Mouse (Mus musculus): ENCODE measurements around the gene Lhfpl2. TPM values are rescaled to one million over a fixed set of nuclear protein-coding genes. Genes with fewer than 3 reads are reported as not detected.

Lhfpl2 gene
- polyA plus RNA-seq, 1 experiment = 35.7 TPM

GRCm38 (mm10) chr13:94211236-94212119, 153.9 kb downstream of the Lhfpl2 start:
- no peak overlapping the region for H3ac ChIP-seq (ENCODE audit: control insufficient read depth, insufficient read length)
- no peaks in the 10 kb centered on the region for H3K36me3 ChIP-seq (ENCODE audit: control insufficient read depth, insufficient read depth)
- H3K27me3 ChIP-seq (ENCODE audit: control insufficient read depth, insufficient read depth, insufficient read length) = no peaks in the 10 kb centered on the region
- H3K79me2 ChIP-seq (ENCODE audit: control insufficient read depth, insufficient read depth) = no peaks in the 10 kb centered on the region
- H3K4me3 ChIP-seq = no peak overlapping the region
- no peak overlapping the region for H3K4me2 ChIP-seq (ENCODE audit: low read depth)
- TF ChIP-seq E2F4 (IDR thresholded peaks at IDR 0.05; ENCODE audit: insufficient read depth) = no peak
- TF ChIP-seq POLR2A (IDR thresholded peaks at IDR 0.05; ENCODE audit: insufficient read length, low read depth) = no peak
- no peak for TF ChIP-seq MAX (IDR thresholded peaks at IDR 0.05; ENCODE audit: low read depth)
- no peak for TF ChIP-seq TCF12 (IDR thresholded peaks at IDR 0.05; ENCODE audit: insufficient read depth, poor library complexity, severe bottlenecking)
- TF ChIP-seq REST (IDR thresholded peaks at IDR 0.05; ENCODE audit: insufficient read depth, insufficient read length) = no peak
- TF ChIP-seq POLR2AphosphoS2 (IDR thresholded peaks at IDR 0.05; ENCODE audit: insufficient read length, low read depth) = no peak
- no peak for TF ChIP-seq SRF (IDR thresholded peaks at IDR 0.05; ENCODE audit: control insufficient read depth, insufficient read length, low read depth)
- no peak for TF ChIP-seq MYOG (IDR thresholded peaks at IDR 0.05; ENCODE audit: control insufficient read depth in 1 of 3, insufficient read depth in 1 of 3, insufficient read length in 2 of 3, low read depth in 2 of 3)
- no peak for TF ChIP-seq MYOD1 (IDR thresholded peaks at IDR 0.05; ENCODE audit: control insufficient read depth in 1 of 3, insufficient read length in 2 of 3, low read depth in 2 of 3)
- no peak for TF ChIP-seq USF1 (IDR thresholded peaks at IDR 0.05; ENCODE audit: low read depth)
- no peak for TF ChIP-seq TCF3 (IDR thresholded peaks at IDR 0.05; ENCODE audit: insufficient read length, low read depth)
- no peak for TF ChIP-seq CEBPB (IDR thresholded peaks at IDR 0.05; ENCODE audit: insufficient read depth, poor library complexity, severe bottlenecking)

DNA sequence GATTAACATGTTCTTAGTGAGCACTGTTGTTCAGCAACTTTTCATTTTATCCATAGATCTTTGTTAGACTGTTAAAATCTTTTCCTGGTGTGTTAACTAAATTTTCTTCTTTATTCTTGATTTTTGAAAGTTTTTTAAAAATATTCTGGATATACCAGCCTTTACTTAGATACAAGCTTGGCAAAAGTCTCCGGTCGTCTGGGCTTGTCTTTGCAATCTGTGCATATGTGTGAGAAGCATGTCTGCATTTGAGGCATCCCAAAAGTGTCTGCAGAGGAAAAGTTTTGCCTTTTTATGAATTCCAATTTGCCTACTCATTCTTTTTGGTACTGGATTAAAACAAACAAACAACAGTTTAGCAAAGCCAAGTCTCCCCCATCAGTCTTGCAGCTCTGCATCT, 154.6 kb downstream of the Lhfpl2 start:
- Histone ChIP-seq H3K27me3 (ENCODE audit: control insufficient read depth, insufficient read depth, insufficient read length) (no peaks in the 10 kb centered on the region), H3K4me2 (ENCODE audit: low read depth) (no peak overlapping the region), H3K4me3 (no peak overlapping the region), H3ac (ENCODE audit: control insufficient read depth, insufficient read length) (no peak overlapping the region), H3K79me2 (ENCODE audit: control insufficient read depth, insufficient read depth) (no peaks in the 10 kb centered on the region), H3K36me3 (ENCODE audit: control insufficient read depth, insufficient read depth) (no peaks in the 10 kb centered on the region)
- TF ChIP-seq MAX (IDR thresholded peaks at IDR 0.05; ENCODE audit: low read depth) (no peak), SRF (IDR thresholded peaks at IDR 0.05; ENCODE audit: control insufficient read depth, insufficient read length, low read depth) (no peak), POLR2A (IDR thresholded peaks at IDR 0.05; ENCODE audit: insufficient read length, low read depth) (no peak), USF1 (IDR thresholded peaks at IDR 0.05; ENCODE audit: low read depth) (no peak), TCF3 (IDR thresholded peaks at IDR 0.05; ENCODE audit: insufficient read length, low read depth) (no peak)

- TF ChIP-seq REST (IDR thresholded peaks at IDR 0.05; ENCODE audit: insufficient read depth, insufficient read length) = no peak
- TF ChIP-seq CEBPB (IDR thresholded peaks at IDR 0.05; ENCODE audit: insufficient read depth, poor library complexity, severe bottlenecking) = no peak
- no peak for TF ChIP-seq USF1 (IDR thresholded peaks at IDR 0.05; ENCODE audit: low read depth)
- TF ChIP-seq MYOG (IDR thresholded peaks at IDR 0.05; ENCODE audit: control insufficient read depth in 1 of 3, insufficient read depth in 1 of 3, insufficient read length in 2 of 3, low read depth in 2 of 3) = no peak
- no peak for TF ChIP-seq TCF3 (IDR thresholded peaks at IDR 0.05; ENCODE audit: insufficient read length, low read depth)
- no peak for TF ChIP-seq E2F4 (IDR thresholded peaks at IDR 0.05; ENCODE audit: insufficient read depth)
- no peak for TF ChIP-seq MYOD1 (IDR thresholded peaks at IDR 0.05; ENCODE audit: control insufficient read depth in 1 of 3, insufficient read length in 2 of 3, low read depth in 2 of 3)
- TF ChIP-seq SRF (IDR thresholded peaks at IDR 0.05; ENCODE audit: control insufficient read depth, insufficient read length, low read depth) = no peak
- no peak overlapping the region for H3ac ChIP-seq (ENCODE audit: control insufficient read depth, insufficient read length)
- no peaks in the 10 kb centered on the region for H3K27me3 ChIP-seq (ENCODE audit: control insufficient read depth, insufficient read depth, insufficient read length)
- H3K79me2 ChIP-seq (ENCODE audit: control insufficient read depth, insufficient read depth) = no peaks in the 10 kb centered on the region
- H3K4me3 ChIP-seq = no peak overlapping the region
- no peak overlapping the region for H3K4me2 ChIP-seq (ENCODE audit: low read depth)
- H3K36me3 ChIP-seq (ENCODE audit: control insufficient read depth, insufficient read depth) = no peaks in the 10 kb centered on the region
Observed at GRCm38 (mm10) chr13:94212716-94213115, 155.1 kb downstream of the Lhfpl2 start.

DNA sequence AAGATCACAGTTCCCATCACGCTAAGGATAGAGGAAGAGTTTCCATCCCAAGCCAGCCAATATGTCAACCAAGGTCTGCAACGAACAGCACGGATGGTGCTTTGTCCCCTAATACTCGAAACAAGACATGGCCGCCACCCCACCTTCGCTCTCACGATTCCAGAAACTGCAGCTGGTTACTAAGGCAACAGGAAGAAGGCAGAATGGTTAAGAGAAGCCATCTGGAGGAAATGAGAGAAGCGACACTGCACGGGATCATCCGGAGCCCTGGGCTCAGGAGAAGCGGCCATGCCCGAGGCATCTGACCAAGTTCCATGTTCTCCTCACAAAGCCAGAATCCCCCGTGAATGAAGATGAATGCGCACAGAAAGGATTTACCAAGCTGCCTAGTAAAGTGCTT, 166.0 kb downstream of the Lhfpl2 start:
- H3K36me3 ChIP-seq (ENCODE audit: control insufficient read depth, insufficient read depth) = no peaks in the 10 kb centered on the region
- no peak for TF ChIP-seq MAX (IDR thresholded peaks at IDR 0.05; ENCODE audit: low read depth)
- no peak for TF ChIP-seq MYOG (IDR thresholded peaks at IDR 0.05; ENCODE audit: control insufficient read depth in 1 of 3, insufficient read depth in 1 of 3, insufficient read length in 2 of 3, low read depth in 2 of 3)
- TF ChIP-seq POLR2AphosphoS2 (IDR thresholded peaks at IDR 0.05; ENCODE audit: insufficient read length, low read depth) = no peak
- no peak for TF ChIP-seq SRF (IDR thresholded peaks at IDR 0.05; ENCODE audit: control insufficient read depth, insufficient read length, low read depth)
- no peak for TF ChIP-seq E2F4 (IDR thresholded peaks at IDR 0.05; ENCODE audit: insufficient read depth)
- TF ChIP-seq TCF3 (IDR thresholded peaks at IDR 0.05; ENCODE audit: insufficient read length, low read depth) = no peak
- TF ChIP-seq MYOD1 (IDR thresholded peaks at IDR 0.05; ENCODE audit: control insufficient read depth in 1 of 3, insufficient read length in 2 of 3, low read depth in 2 of 3) = no peak
- no peak for TF ChIP-seq USF1 (IDR thresholded peaks at IDR 0.05; ENCODE audit: low read depth)
- no peak for TF ChIP-seq REST (IDR thresholded peaks at IDR 0.05; ENCODE audit: insufficient read depth, insufficient read length)
- no peak for TF ChIP-seq POLR2A (IDR thresholded peaks at IDR 0.05; ENCODE audit: insufficient read length, low read depth)
- no peak for TF ChIP-seq CEBPB (IDR thresholded peaks at IDR 0.05; ENCODE audit: insufficient read depth, poor library complexity, severe bottlenecking)
- TF ChIP-seq TCF12 (IDR thresholded peaks at IDR 0.05; ENCODE audit: insufficient read depth, poor library complexity, severe bottlenecking) = no peak

More for the DNA sequence above, 166.0 kb downstream of the Lhfpl2 start:
- Histone ChIP-seq H3K4me2 (ENCODE audit: low read depth) (no peak overlapping the region), H3K27me3 (ENCODE audit: control insufficient read depth, insufficient read depth, insufficient read length) (no peaks in the 10 kb centered on the region), H3K4me3 (no peak overlapping the region), H3K79me2 (ENCODE audit: control insufficient read depth, insufficient read depth) (no peaks in the 10 kb centered on the region), H3ac (ENCODE audit: control insufficient read depth, insufficient read length) (no peak overlapping the region)
